Mouse (Mus musculus): ENCODE data around the gene Magt1. TPM values are rescaled to one million over a fixed set of nuclear protein-coding genes. Genes with fewer than 3 reads are reported as not detected.

Magt1 gene
- polyA plus RNA-seq, 1 experiment from 2014 or later: 19.0 TPM

Other genes starting within 250 kb of the Magt1 start
- gene Fgf16, start 247.6 kb downstream of the Magt1 start, polyA plus RNA-seq (2015; fragmentation: Nextera tagmentation; extraction: Ambion mirVana): not detected in 2 replicates
- 262 and 297 TPM in 2 replicates for gene Atrx, start 82.5 kb downstream of the Magt1 start, polyA plus RNA-seq (2015; fragmentation: Nextera tagmentation; extraction: Ambion mirVana)
- gene Cox7b, start 3.8 kb upstream of the Magt1 start, polyA plus RNA-seq (2015; fragmentation: Nextera tagmentation; extraction: Ambion mirVana): 344 and 380 TPM in 2 replicates
- gene Atp7a, start 15.4 kb upstream of the Magt1 start, polyA plus RNA-seq (2015; fragmentation: Nextera tagmentation; extraction: Ambion mirVana): 13.9 and 15.4 TPM in 2 replicates
- gene Tlr13, start 131.3 kb upstream of the Magt1 start, polyA plus RNA-seq (2015; fragmentation: Nextera tagmentation; extraction: Ambion mirVana): 0.19 and 0.24 TPM in 2 replicates
- 252 and 278 TPM in 2 replicates for gene Pgk1, start 175.2 kb upstream of the Magt1 start, polyA plus RNA-seq (2015; fragmentation: Nextera tagmentation; extraction: Ambion mirVana)
- 19.2 and 20.0 TPM in 2 replicates for gene Taf9b, start 209.3 kb upstream of the Magt1 start, polyA plus RNA-seq (2015; fragmentation: Nextera tagmentation; extraction: Ambion mirVana)
- not detected in 2 replicates for gene Fnd3c2, start 243.5 kb upstream of the Magt1 start, polyA plus RNA-seq (2015; fragmentation: Nextera tagmentation; extraction: Ambion mirVana)

All from midbrain, embryonic 16.5 days (tissue).